Mouse (Mus musculus) kidney, adult 2 months (tissue): Measurements from ENCODE around the gene Gstcd.

Experiments
- CTCF ChIP-seq: fragments of 200-500 bp; conservative IDR thresholded peaks from 2 replicates; pipeline ENCODE4 v1.5.1; 2011; ENCODE audit warnings: low read depth, mild to moderate bottlenecking, control low read depth, low read length, moderate library complexity, mixed read lengths; ENCODE audit not compliant: insufficient read depth, insufficient read length
- POLR2A ChIP-seq: fragments of 200-500 bp; IDR thresholded peaks from one replicate; pipeline ENCODE4 v1.6.1; 2011; ENCODE audit warnings: low read depth, low read length, control low read depth

DNA sequence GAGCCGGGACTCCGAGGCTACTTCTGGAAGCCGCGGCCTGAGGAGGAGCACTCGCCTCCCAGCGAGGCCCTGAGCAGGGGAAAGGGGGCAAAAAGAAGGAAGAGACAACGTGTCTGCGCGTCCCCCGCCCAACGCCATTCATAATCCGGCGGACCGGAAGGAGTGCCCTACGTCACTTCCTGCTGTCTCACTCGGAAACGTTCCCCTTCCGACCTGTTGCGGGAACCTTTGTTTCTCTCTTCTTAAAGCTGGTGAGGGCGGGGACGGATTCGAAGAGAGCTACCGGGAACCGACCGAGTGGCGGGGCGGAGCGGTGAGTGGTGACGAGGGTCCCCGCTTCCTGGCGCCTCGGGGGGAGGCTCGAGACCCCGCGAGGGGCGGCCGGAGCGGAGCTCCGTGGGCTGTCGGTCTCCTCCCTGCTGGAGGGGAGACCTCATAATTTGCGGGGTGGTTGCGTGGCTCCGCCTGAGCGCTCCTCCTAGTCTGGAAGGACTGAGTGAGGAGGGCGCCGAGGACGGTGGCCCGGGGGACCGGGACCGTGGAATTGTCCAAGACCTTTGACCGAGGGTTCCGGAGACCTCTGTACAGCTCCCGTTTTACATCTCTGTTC lies at the start of gene Gstcd, which contains the start of gene Ints12:
- TF ChIP-seq CTCF: no peak
- no peak for TF ChIP-seq POLR2A
